Mouse (Mus musculus) ES-E14 (cell line): Measurements from ENCODE around the gene Sys1. TPM values are rescaled to one million over a fixed set of nuclear protein-coding genes. Genes with fewer than 3 reads are reported as not detected.

ENCODE experiments used
- DNase-seq: peaks from one replicate; pipeline ENCODE4 v3.0.0-alpha.2; 2013; ENCODE audit warnings: low read depth, low spot score
- H3K27ac ChIP-seq: 2 replicates; pipeline ENCODE4 v1.5.1; 2012; ENCODE audit warnings: low read depth, mild to moderate bottlenecking, low read length, moderate library complexity, mixed read lengths; ENCODE audit not compliant: poor library complexity, insufficient read depth, severe bottlenecking
- H3K36me3 ChIP-seq: 2 replicates; pipeline ENCODE4 v1.6.1; 2012; ENCODE audit warnings: mild to moderate bottlenecking, low read length, moderate library complexity, mixed read lengths; ENCODE audit not compliant: control insufficient read depth, poor library complexity, insufficient read depth, severe bottlenecking
- H3K4me1 ChIP-seq, 2 experiments: fragments of 150-350 bp in 1 of 2; sonication (generic) in 1 of 2; 2 replicates each; pipeline ENCODE4 v1.6.1; 2012; ENCODE audit warnings: low read length in 2 of 2, mild to moderate bottlenecking in 1 of 2, mixed read lengths in 1 of 2; ENCODE audit not compliant: control insufficient read depth in 2 of 2, insufficient read depth in 2 of 2, poor library complexity in 1 of 2
- H3K4me3 ChIP-seq, 2 experiments: fragments of 150-350 bp in 1 of 2; sonication (generic) in 1 of 2; 2 replicates each; pipeline ENCODE4 v1.5.1; 2012; ENCODE audit warnings: low read length in 2 of 2, low read depth in 1 of 2, mild to moderate bottlenecking in 1 of 2, mixed read lengths in 1 of 2; ENCODE audit not compliant: insufficient read depth in 1 of 2, poor library complexity in 1 of 2, severe bottlenecking in 1 of 2
- H3K9ac ChIP-seq: 2 replicates; pipeline ENCODE4 v1.6.1; 2012; ENCODE audit warnings: low read depth, mild to moderate bottlenecking, low read length, mixed read lengths; ENCODE audit not compliant: poor library complexity, insufficient read depth, severe bottlenecking
- H3K9me3 ChIP-seq: fragments of 150-350 bp; sonication (generic); 2 replicates; pipeline ENCODE4 v1.6.1; 2012; ENCODE audit warnings: low read depth, mild to moderate bottlenecking, low read length; ENCODE audit not compliant: control insufficient read depth, insufficient read depth
- CHD2 ChIP-seq: IDR thresholded peaks from 2 replicates; pipeline ENCODE4 v1.6.1; 2014; ENCODE audit warnings: mild to moderate bottlenecking, low read depth, low read length, inconsistent platforms
- HCFC1 ChIP-seq: IDR thresholded peaks from 2 replicates; pipeline ENCODE4 v1.6.1; 2012; ENCODE audit warnings: low read length, inconsistent platforms, borderline replicate concordance; ENCODE audit not compliant: insufficient read depth
- MAFK ChIP-seq: IDR thresholded peaks from 2 replicates; pipeline ENCODE4 v1.6.1; 2014; ENCODE audit warnings: mild to moderate bottlenecking, low read depth, low read length, inconsistent platforms; ENCODE audit not compliant: insufficient read depth
- ZC3H11A ChIP-seq: IDR thresholded peaks from 2 replicates; pipeline ENCODE4 v1.6.1; 2012; ENCODE audit warnings: low read depth, mild to moderate bottlenecking, inconsistent platforms, low read length, borderline replicate concordance
- ZNF384 ChIP-seq: IDR thresholded peaks from 2 replicates; pipeline ENCODE4 v1.6.1; 2012; ENCODE audit warnings: low read depth, low read length, inconsistent platforms
- in situ Hi-C, 2 experiments: fragments of 600-800 bp; cut with MboI; formaldehyde crosslinking; loops; one replicate each; pipeline ENCODE4 v1.15.1; 2025; ENCODE audit warnings: low sequenced_read_pairs in 2 of 2, inconsistent platforms in 1 of 2; ENCODE audit not compliant: unreplicated experiment in 2 of 2
- total RNA-seq: library from RNA; depleted of rRNA; stranded (reverse); fragments of 300-350 nt; gene quantifications from 2 replicates; pipeline ENCODE4 v1.2.3, GENCODE M21; 2012

Gene Sys1
- total RNA-seq, 1 experiment, result 47.6 TPM

- in situ Hi-C loops, result no loop called here
- Histone ChIP-seq H3K36me3 (peaks cover 2% of the 10 kb centered on the region; the same call in 1 of the 2 replicates), H3K27ac (0 out of 2 replicates have a peak overlapping the region, but pooled peaks have one; percentile 49), H3K9me3 (no peaks in the 10 kb centered on the region), H3K9ac (no peak overlapping the region), H3K4me3 (no peak overlapping the region; a peak in 1 of 4 replicates), H3K4me1 (peaks cover 4 to 77% of the 10 kb centered on the region in 2 experiments)
- no peak for DNase-seq
- TF ChIP-seq MAFK, result no peak
- TF ChIP-seq HCFC1, result no peak
- no peak for TF ChIP-seq CHD2
- TF ChIP-seq ZNF384, result no peak
- TF ChIP-seq ZC3H11A, result no peak
These were observed 21.3 kb upstream of the Sys1 start for GRCm38 (mm10) chr2:164435216-164436090.

GRCm38 (mm10) chr2:164436215-164436913, 20.4 kb upstream of the Sys1 start:
- Histone ChIP-seq H3K9ac (peak overlapping the region; percentile 28; the same call in 1 of the 2 replicates), H3K36me3 (peaks cover 5% of the 10 kb centered on the region; the same call in 1 of the 2 replicates), H3K4me1 (peaks cover 4 to 78% of the 10 kb centered on the region in 2 experiments), H3K27ac (no peak overlapping the region; the same call in 1 of the 2 replicates), H3K4me3 (no peak overlapping the region), H3K9me3 (no peaks in the 10 kb centered on the region)
- no peak for TF ChIP-seq ZC3H11A
- no peak for TF ChIP-seq CHD2
- no peak for TF ChIP-seq MAFK
- no peak for TF ChIP-seq HCFC1
- TF ChIP-seq ZNF384, result no peak
- in situ Hi-C loops, result no loop called here
- no peak for DNase-seq

GRCm38 (mm10) chr2:164436961-164437360, 19.8 kb upstream of the Sys1 start:
- peaks cover 4 to 77% of the 10 kb centered on the region in 2 experiments for H3K4me1 ChIP-seq
- H3K9ac ChIP-seq, result no peak overlapping the region
- no peak for TF ChIP-seq HCFC1
- TF ChIP-seq ZNF384, result no peak
- TF ChIP-seq MAFK, result no peak
- in situ Hi-C loops, result no loop called here
- no peak overlapping the region; the same call in 1 of the 2 replicates for H3K27ac ChIP-seq
- no peaks in the 10 kb centered on the region for H3K9me3 ChIP-seq
- H3K4me3 ChIP-seq, result no peak overlapping the region
- H3K36me3 ChIP-seq, result peaks cover 5% of the 10 kb centered on the region; the same call in 1 of the 2 replicates
- DNase-seq, result no peak

DNA sequence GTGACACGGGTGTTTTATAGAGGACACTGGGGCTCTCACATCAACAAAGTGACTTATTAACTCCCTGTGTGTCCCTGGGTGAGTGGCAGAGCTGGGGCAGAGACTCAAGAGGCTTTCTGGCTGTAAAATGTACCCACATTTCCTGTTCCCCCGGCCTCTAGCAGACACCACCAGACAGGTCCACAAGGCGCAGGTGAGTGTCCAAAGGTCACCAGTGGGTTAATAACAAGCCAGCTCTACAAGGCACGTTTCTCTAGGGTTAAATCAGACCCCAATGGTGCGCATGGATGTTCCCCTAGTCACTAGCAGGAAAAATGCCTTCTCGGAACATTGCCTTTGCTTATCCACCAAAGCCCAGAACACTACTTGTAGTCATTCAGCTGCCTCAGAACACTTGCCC, 19.1 kb upstream of the Sys1 start:
- Histone ChIP-seq H3K27ac (no peak overlapping the region), H3K4me1 (peaks cover 2 to 71% of the 10 kb centered on the region in 2 experiments; a peak in 3 of 4 replicates), H3K9ac (no peak overlapping the region), H3K36me3 (peaks cover 5% of the 10 kb centered on the region; the same call in 1 of the 2 replicates), H3K9me3 (no peaks in the 10 kb centered on the region), H3K4me3 (no peak overlapping the region)
- DNase-seq, result no peak
- no peak for TF ChIP-seq ZNF384
- TF ChIP-seq ZC3H11A, result no peak
- no peak for TF ChIP-seq CHD2
- TF ChIP-seq MAFK, result no peak
- no peak for TF ChIP-seq HCFC1
- in situ Hi-C loops, result no loop called here
